Mouse (Mus musculus): ENCODE results near the gene Washc2. TPM values are rescaled to one million over a fixed set of nuclear protein-coding genes. Genes with fewer than 3 reads are reported as not detected.
"Not testable (repeated sequence)": the region's sequence is repeated elsewhere in the genome, so short reads cannot be mapped to it uniquely, and the experiment has no call there.

The Washc2 gene
- 25.6 TPM for polyA plus RNA-seq (2012; fragmentation: generic; extraction: Trizol)
- long read RNA-seq, experiment 1, full-length matches to known transcripts, result 2 of 16 reads
- long read RNA-seq, experiment 1, partial matches to known transcripts, result 11 of 16 reads
- long read RNA-seq, experiment 1, other reads (novel, unspliced or antisense), result 3 of 16 reads
- long read RNA-seq, experiment 2, full-length matches to known transcripts, result 126 of 402 reads
- long read RNA-seq, experiment 2, partial matches to known transcripts, result 175 of 402 reads
- long read RNA-seq, experiment 2, other reads (novel, unspliced or antisense), result 101 of 402 reads

- Histone ChIP-seq H3K79me2 (ENCODE audit: control insufficient read depth, insufficient read depth) (peaks cover 18% of the 10 kb centered on the region), H3ac (ENCODE audit: control insufficient read depth, insufficient read length, low read depth) (peak within 1 kb of the TSS; percentile 92), H3K36me3 (ENCODE audit: control insufficient read depth, insufficient read depth) (peaks cover 13% of the 10 kb centered on the region), H3K27me3 (ENCODE audit: control insufficient read depth, insufficient read depth, insufficient read length) (no peaks in the 10 kb centered on the region), H3K79me3 (ENCODE audit: low read depth) (peaks cover 2% of the 10 kb centered on the region), H3K4me3 (ENCODE audit: insufficient read depth, poor library complexity, severe bottlenecking) (peak within 1 kb of the TSS; percentile 80)
- peak; percentile 89 for TF ChIP-seq MAX (IDR thresholded peaks at IDR 0.05)
- no peak for TF ChIP-seq FOSL1 (IDR thresholded peaks at IDR 0.05; ENCODE audit: insufficient read depth, low read length, poor library complexity, severe bottlenecking)
- TF ChIP-seq CTCF (IDR thresholded peaks at IDR 0.05; ENCODE audit: control insufficient read depth, insufficient read depth, insufficient read length), result no peak
- TF ChIP-seq MYOG (IDR thresholded peaks at IDR 0.05; ENCODE audit: control insufficient read depth, extremely low read depth, insufficient read length), result no peak
- no peak for TF ChIP-seq MYOD1 (IDR thresholded peaks at IDR 0.05; ENCODE audit: control insufficient read depth, insufficient read length, low read depth)
- TF ChIP-seq CEBPB (IDR thresholded peaks at IDR 0.05; ENCODE audit: low read depth), result no peak
- TF ChIP-seq USF1 (IDR thresholded peaks at IDR 0.05; ENCODE audit: low read depth), result peak; percentile 97
Measured at GRCm38 (mm10) chr6:116207729-116208534, at the start of gene Washc2. Washc2 (plus strand) TSS chr6:116208038.

GRCm38 (mm10) chr6:116166383-116166782 is 41.5 kb upstream of the Washc2 start:
- Histone ChIP-seq H3K4me3 (ENCODE audit: insufficient read depth, poor library complexity, severe bottlenecking) (no peak overlapping the region), H3K79me3 (ENCODE audit: low read depth) (no peaks in the 10 kb centered on the region), H3K27me3 (ENCODE audit: control insufficient read depth, insufficient read depth, insufficient read length) (no peaks in the 10 kb centered on the region), H3K36me3 (ENCODE audit: control insufficient read depth, insufficient read depth) (peaks cover 10% of the 10 kb centered on the region), H3ac (ENCODE audit: control insufficient read depth, insufficient read length, low read depth) (no peak overlapping the region), H3K79me2 (ENCODE audit: control insufficient read depth, insufficient read depth) (peaks cover 10% of the 10 kb centered on the region)
- TF ChIP-seq CTCF (IDR thresholded peaks at IDR 0.05; ENCODE audit: control insufficient read depth, insufficient read depth, insufficient read length), result no peak
- TF ChIP-seq MYOD1 (IDR thresholded peaks at IDR 0.05; ENCODE audit: control insufficient read depth, insufficient read length, low read depth), result no peak
- no peak for TF ChIP-seq CEBPB (IDR thresholded peaks at IDR 0.05; ENCODE audit: low read depth)
- no peak for TF ChIP-seq MYOG (IDR thresholded peaks at IDR 0.05; ENCODE audit: control insufficient read depth, extremely low read depth, insufficient read length)
- TF ChIP-seq FOSL1 (IDR thresholded peaks at IDR 0.05; ENCODE audit: insufficient read depth, low read length, poor library complexity, severe bottlenecking), result no peak
- no peak for TF ChIP-seq USF1 (IDR thresholded peaks at IDR 0.05; ENCODE audit: low read depth)
- no peak for TF ChIP-seq MAX (IDR thresholded peaks at IDR 0.05)

GRCm38 (mm10) chr6:116173511-116174099 is 34.2 kb upstream of the Washc2 start:
- not testable (repeated sequence) for H3K4me3 ChIP-seq (ENCODE audit: insufficient read depth, poor library complexity, severe bottlenecking); H3K27me3 ChIP-seq (ENCODE audit: control insufficient read depth, insufficient read depth, insufficient read length); H3K79me3 ChIP-seq (ENCODE audit: low read depth); H3ac ChIP-seq (ENCODE audit: control insufficient read depth, insufficient read length, low read depth); H3K36me3 ChIP-seq (ENCODE audit: control insufficient read depth, insufficient read depth)
- H3K79me2 ChIP-seq (ENCODE audit: control insufficient read depth, insufficient read depth), result peaks cover 27% of the 10 kb centered on the region

GRCm38 (mm10) chr6:116178376-116178775 is 29.5 kb upstream of the Washc2 start:
- Histone ChIP-seq H3K4me3 (ENCODE audit: insufficient read depth, poor library complexity, severe bottlenecking) (no peak overlapping the region), H3K79me2 (ENCODE audit: control insufficient read depth, insufficient read depth) (peaks cover 38% of the 10 kb centered on the region), H3K27me3 (ENCODE audit: control insufficient read depth, insufficient read depth, insufficient read length) (no peaks in the 10 kb centered on the region), H3K79me3 (ENCODE audit: low read depth) (peaks cover 13% of the 10 kb centered on the region), H3ac (ENCODE audit: control insufficient read depth, insufficient read length, low read depth) (no peak overlapping the region), H3K36me3 (ENCODE audit: control insufficient read depth, insufficient read depth) (peaks cover 8% of the 10 kb centered on the region)
- TF ChIP-seq CEBPB (IDR thresholded peaks at IDR 0.05; ENCODE audit: low read depth) (no peak), MYOG (IDR thresholded peaks at IDR 0.05; ENCODE audit: control insufficient read depth, extremely low read depth, insufficient read length) (no peak), MYOD1 (IDR thresholded peaks at IDR 0.05; ENCODE audit: control insufficient read depth, insufficient read length, low read depth) (no peak), USF1 (IDR thresholded peaks at IDR 0.05; ENCODE audit: low read depth) (no peak), CTCF (IDR thresholded peaks at IDR 0.05; ENCODE audit: control insufficient read depth, insufficient read depth, insufficient read length) (no peak), FOSL1 (IDR thresholded peaks at IDR 0.05; ENCODE audit: insufficient read depth, low read length, poor library complexity, severe bottlenecking) (no peak), MAX (IDR thresholded peaks at IDR 0.05) (no peak)

GRCm38 (mm10) chr6:116180731-116181130 is 27.1 kb upstream of the Washc2 start:
- Histone ChIP-seq H3K4me3 (ENCODE audit: insufficient read depth, poor library complexity, severe bottlenecking) (no peak overlapping the region), H3K79me3 (ENCODE audit: low read depth) (peaks cover 13% of the 10 kb centered on the region), H3ac (ENCODE audit: control insufficient read depth, insufficient read length, low read depth) (no peak overlapping the region), H3K79me2 (ENCODE audit: control insufficient read depth, insufficient read depth) (peaks cover 43% of the 10 kb centered on the region), H3K36me3 (ENCODE audit: control insufficient read depth, insufficient read depth) (peaks cover 8% of the 10 kb centered on the region), H3K27me3 (ENCODE audit: control insufficient read depth, insufficient read depth, insufficient read length) (no peaks in the 10 kb centered on the region)
- no peak for TF ChIP-seq MYOD1 (IDR thresholded peaks at IDR 0.05; ENCODE audit: control insufficient read depth, insufficient read length, low read depth)
- no peak for TF ChIP-seq CTCF (IDR thresholded peaks at IDR 0.05; ENCODE audit: control insufficient read depth, insufficient read depth, insufficient read length)
- TF ChIP-seq MYOG (IDR thresholded peaks at IDR 0.05; ENCODE audit: control insufficient read depth, extremely low read depth, insufficient read length), result no peak
- TF ChIP-seq CEBPB (IDR thresholded peaks at IDR 0.05; ENCODE audit: low read depth), result no peak
- TF ChIP-seq USF1 (IDR thresholded peaks at IDR 0.05; ENCODE audit: low read depth), result no peak
- no peak for TF ChIP-seq MAX (IDR thresholded peaks at IDR 0.05)
- no peak for TF ChIP-seq FOSL1 (IDR thresholded peaks at IDR 0.05; ENCODE audit: insufficient read depth, low read length, poor library complexity, severe bottlenecking)

All from C2C12 (cell line).